Mouse (Mus musculus) forebrain, embryonic 10.5 days (tissue): ENCODE data around the gene Gm37240. TPM values are rescaled to one million over a fixed set of nuclear protein-coding genes. Genes with fewer than 3 reads are reported as not detected.

Source experiments
- DNase-seq: peaks from one replicate; pipeline ENCODE4 v3.0.0-alpha.2; 2017; ENCODE audit warnings: low spot score; ENCODE audit errors: extremely low spot score
- H3K27ac ChIP-seq: fragments of 300-500 bp; sonication (generic); 2 replicates; pipeline ENCODE4 v1.5.1; 2016; ENCODE audit warnings: mild to moderate bottlenecking
- H3K27me3 ChIP-seq: fragments of 300-500 bp; sonication (generic); 2 replicates; pipeline ENCODE4 v1.6.1; 2016; ENCODE audit warnings: mild to moderate bottlenecking; ENCODE audit not compliant: poor library complexity, severe bottlenecking
- H3K36me3 ChIP-seq: fragments of 300-500 bp; sonication (generic); replicated peaks from 2 replicates; pipeline ENCODE4 v1.6.1; 2016; ENCODE audit warnings: mild to moderate bottlenecking, moderate library complexity
- H3K4me1 ChIP-seq: fragments of 300-500 bp; sonication (generic); 2 replicates; pipeline ENCODE4 v1.6.1; 2016
- H3K4me3 ChIP-seq: fragments of 300-500 bp; sonication (generic); 2 replicates; pipeline ENCODE4 v1.5.1; 2016; ENCODE audit warnings: mild to moderate bottlenecking, moderate library complexity
- H3K9me3 ChIP-seq: fragments of 300-500 bp; sonication (generic); 2 replicates; pipeline ENCODE4 v1.6.1; 2016; ENCODE audit warnings: mild to moderate bottlenecking, moderate library complexity
- WGBS: fragments of 180-500 bp; shearing (Covaris S2); methylation state at CpG from one replicate; pipeline ENCODE4 v1.1.7; 2016; 5-methylcytosine and 5-hydroxymethylcytosine counted together
- polyA plus RNA-seq: library from polyadenylated mRNA; unstranded; fragments of >200 nt; fragmentation: Nextera tagmentation; extraction: Ambion mirVana; gene quantifications from 2 replicates; pipeline ENCODE4 v1.2.1, GENCODE M21; 2016

Gene Gm37240
- polyA plus RNA-seq, 1 experiment from 2014 or later = 0.77 TPM

DNA sequence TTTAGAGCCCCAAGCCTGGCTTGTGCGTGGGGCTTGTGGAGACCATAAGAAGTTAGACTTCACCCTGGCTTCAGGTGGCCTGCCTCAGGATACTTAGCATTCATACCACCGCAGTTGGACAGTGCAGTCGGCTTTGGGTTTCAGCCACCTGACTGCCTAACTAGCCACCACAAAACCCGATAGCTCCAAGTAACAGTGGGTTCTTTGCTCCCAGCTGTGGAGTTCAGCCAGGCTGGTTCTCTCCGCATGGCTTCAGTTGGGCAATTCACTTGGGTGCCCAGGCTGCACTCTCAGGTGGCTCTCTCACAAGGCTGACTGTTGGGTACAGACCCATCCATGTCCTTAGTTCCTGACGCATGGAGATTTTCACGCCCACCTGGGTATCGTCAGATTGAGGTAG is 1177.4 kb downstream of the Gm37240 start:
- WGBS = 94% methylated on average over 8 of the region's 8 CpGs
- Histone ChIP-seq H3K27me3 (no peaks in the 10 kb centered on the region), H3K9me3 (peaks cover 4% of the 10 kb centered on the region; the same call in 1 of the 2 replicates), H3K4me3 (no peak overlapping the region), H3K27ac (no peak overlapping the region), H3K4me1 (no peaks in the 10 kb centered on the region), H3K36me3 (no peaks in the 10 kb centered on the region)
- DNase-seq = no peak

DNA sequence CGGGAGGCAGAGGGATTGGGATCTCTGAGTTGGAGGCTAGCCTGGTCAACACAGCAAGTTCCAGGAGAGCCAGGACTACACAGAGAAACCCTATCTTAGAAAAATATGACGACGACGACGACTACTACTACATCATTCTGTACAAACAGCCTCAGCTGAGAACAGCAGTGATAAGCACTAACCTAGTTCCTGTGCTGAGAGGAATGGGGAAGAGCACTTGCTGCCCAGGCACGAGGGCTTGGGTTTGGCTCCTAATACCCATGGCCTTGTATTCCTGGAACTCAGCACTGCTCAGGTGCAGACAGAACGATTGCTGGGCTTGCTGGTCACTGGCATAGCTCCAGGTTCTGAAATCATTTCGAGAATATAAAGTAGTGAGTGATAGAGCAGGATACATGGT is 1178.2 kb downstream of the Gm37240 start:
- Histone ChIP-seq H3K9me3 (peaks cover 4% of the 10 kb centered on the region; the same call in 1 of the 2 replicates), H3K4me3 (no peak overlapping the region), H3K4me1 (no peaks in the 10 kb centered on the region), H3K36me3 (no peaks in the 10 kb centered on the region), H3K27ac (no peak overlapping the region), H3K27me3 (no peaks in the 10 kb centered on the region)
- DNase-seq = no peak
- WGBS = 92% methylated on average over 8 of the region's 8 CpGs

DNA sequence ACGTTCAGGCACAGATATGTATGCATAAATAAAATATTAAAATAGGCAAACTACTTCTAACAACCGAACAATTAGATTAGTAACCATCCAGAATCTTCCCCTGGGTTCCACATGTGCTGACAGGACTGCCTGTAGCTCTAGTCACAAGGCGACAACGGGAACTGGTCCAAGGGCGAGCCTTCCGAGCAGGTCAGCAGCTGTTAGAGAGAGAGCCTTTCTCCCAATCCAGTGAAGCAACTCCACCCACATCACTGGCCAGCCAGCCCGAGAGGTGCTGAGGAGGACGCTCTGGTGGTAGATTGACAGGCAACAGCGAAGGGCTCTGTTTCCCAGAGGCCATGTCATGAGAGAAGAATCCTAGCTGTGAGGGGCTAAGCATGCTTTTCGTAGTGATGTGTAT is 1178.8 kb downstream of the Gm37240 start:
- no peak overlapping the region for H3K4me3 ChIP-seq
- no peak overlapping the region for H3K27ac ChIP-seq
- DNase-seq = no peak
- no peaks in the 10 kb centered on the region for H3K4me1 ChIP-seq
- no peaks in the 10 kb centered on the region for H3K27me3 ChIP-seq
- WGBS = 84% methylated on average over 10 of the region's 10 CpGs
- no peaks in the 10 kb centered on the region for H3K36me3 ChIP-seq
- H3K9me3 ChIP-seq = peaks cover 4% of the 10 kb centered on the region; the same call in 1 of the 2 replicates

DNA sequence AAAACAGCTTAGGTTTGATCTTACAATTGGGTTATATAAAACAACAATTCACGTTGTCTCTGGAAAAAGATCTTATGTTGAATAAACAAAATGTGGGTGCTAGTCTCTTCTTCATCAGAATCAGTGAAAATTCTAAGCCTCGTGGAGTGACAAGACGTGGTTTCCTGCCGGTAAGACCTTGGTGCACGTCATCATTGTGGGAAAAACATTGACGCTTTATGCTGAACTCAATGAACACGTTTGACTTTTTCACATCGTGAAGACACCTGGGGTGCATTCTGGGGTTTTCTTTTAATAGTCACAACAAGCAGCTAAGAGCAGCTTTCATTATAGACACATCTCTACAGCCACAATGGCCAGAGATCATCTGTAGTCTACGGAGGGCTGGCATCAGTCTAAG is 1182.1 kb downstream of the Gm37240 start:
- no peak overlapping the region for H3K4me3 ChIP-seq
- DNase-seq = no peak
- no peak overlapping the region for H3K27ac ChIP-seq
- peaks cover 6% of the 10 kb centered on the region; the same call in 1 of the 2 replicates for H3K4me1 ChIP-seq
- H3K27me3 ChIP-seq = no peaks in the 10 kb centered on the region
- H3K36me3 ChIP-seq = no peaks in the 10 kb centered on the region
- H3K9me3 ChIP-seq = peaks cover 4% of the 10 kb centered on the region; the same call in 1 of the 2 replicates
- 92% methylated on average over 9 of the region's 9 CpGs for WGBS

DNA sequence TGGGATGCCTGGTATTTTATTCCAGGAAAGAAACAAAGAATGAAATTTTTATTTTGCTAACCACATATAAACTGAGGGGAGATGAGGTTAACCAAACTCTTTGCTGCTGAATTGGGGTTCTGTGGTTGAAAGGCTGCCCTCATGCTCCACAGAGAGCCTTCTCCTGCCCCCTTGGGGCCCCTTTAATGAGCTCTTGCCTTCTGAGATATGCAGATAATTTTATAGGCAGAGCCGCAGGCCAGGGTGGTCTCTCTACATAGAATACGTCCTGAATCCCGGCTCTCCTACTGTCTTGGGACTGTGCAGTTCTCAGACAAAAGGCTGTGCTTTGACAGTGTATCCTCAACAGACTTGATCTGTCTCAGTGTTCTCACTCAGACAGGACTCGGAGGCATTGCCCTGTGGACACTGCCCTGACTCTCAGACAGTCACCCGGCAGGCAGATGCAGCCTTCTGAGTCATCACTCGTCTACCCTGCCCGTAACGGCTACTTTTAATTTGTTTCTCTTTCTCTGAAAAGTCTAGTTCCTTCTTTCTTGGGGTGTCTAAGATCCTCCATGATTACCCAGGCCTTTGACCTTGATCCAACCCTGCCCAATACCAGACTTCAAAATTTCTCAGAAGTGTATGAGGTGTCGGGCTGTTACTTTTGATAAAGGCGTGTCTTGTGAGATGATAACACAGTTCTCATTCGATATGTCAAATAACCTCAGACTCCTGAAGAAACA is 1184.1 kb downstream of the Gm37240 start:
- DNase-seq = no peak
- Histone ChIP-seq H3K9me3 (peaks cover 4% of the 10 kb centered on the region; the same call in 1 of the 2 replicates), H3K27me3 (no peaks in the 10 kb centered on the region), H3K36me3 (no peaks in the 10 kb centered on the region), H3K27ac (no peak overlapping the region), H3K4me3 (no peak overlapping the region), H3K4me1 (peaks cover 6% of the 10 kb centered on the region; the same call in 1 of the 2 replicates)
- WGBS = 90% methylated on average over 11 of the region's 11 CpGs

DNA sequence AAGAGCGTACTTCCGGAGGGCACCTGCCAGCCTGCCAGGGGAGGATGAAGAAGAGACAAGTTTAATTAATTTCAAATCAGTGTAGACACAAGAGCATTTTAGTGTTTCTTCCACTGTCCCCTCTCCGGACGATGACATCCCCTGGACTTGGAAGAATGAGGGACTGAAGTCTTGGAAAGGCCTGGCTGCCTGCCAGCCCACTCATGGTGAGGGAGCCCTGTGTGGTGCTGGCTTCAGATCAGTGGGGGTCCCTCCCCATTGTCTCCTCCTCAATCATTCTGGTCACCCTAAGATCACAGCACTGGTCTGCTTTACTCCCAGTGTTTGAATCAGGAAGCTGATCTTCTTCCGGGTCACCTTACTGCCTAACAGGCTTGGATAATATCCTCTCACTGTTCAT is 1185.4 kb downstream of the Gm37240 start:
- Histone ChIP-seq H3K4me1 (peaks cover 6% of the 10 kb centered on the region; the same call in 1 of the 2 replicates), H3K9me3 (peaks cover 2% of the 10 kb centered on the region; the same call in 1 of the 2 replicates), H3K27ac (no peak overlapping the region), H3K27me3 (no peaks in the 10 kb centered on the region), H3K4me3 (no peak overlapping the region), H3K36me3 (no peaks in the 10 kb centered on the region)
- 88% methylated on average over 5 of the region's 5 CpGs for WGBS
- no peak for DNase-seq

DNA sequence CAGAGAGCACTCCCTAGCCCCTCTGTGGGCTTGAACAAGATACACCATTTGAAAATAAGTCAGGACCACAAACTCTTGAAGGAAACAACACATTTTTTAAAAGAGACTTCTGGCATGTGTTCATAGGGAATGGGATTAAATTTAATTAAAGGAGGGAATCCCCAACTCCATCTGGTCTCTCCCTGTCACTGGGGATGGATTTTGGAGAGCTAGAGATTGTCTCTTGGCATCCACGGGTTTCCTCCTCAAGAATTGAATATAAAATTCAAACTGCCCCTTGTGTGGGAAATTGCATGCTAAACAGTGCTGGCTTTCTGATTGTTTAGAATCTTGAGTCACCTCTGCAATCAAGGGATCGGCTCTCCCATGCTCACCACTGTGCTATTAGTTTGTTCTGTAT is 1185.8 kb downstream of the Gm37240 start:
- 84% methylated on average over 2 of the region's 2 CpGs for WGBS

DNA sequence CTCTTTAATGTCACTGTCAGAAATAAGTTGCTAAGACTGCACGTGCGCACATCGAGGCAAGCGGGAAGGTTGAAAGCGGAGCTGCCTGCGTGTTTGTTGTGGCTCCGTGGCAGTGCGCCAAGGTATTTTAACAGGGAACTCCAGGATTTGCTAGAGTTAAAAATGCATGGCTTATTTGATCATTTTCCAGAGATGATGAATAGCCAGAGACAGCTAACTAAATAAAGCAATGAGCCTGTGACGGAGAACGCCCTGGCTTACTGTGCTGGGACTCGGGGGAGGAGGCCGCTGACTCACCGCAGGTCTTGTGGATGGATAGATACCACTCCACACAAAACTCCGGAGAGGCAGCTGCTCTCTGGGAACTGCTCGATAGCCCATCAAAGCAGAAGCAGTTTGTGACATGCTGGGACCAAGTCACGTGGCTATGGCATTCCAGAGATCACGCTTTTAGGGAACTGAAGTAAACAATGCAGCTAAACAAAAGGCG is 1190.8 kb downstream of the Gm37240 start:
- WGBS = 66% methylated on average over 18 of the region's 18 CpGs
- H3K27ac ChIP-seq = no peak overlapping the region
- H3K4me3 ChIP-seq = no peak overlapping the region
- H3K4me1 ChIP-seq = peaks cover 10% of the 10 kb centered on the region
- H3K36me3 ChIP-seq = no peaks in the 10 kb centered on the region
- H3K9me3 ChIP-seq = no peaks in the 10 kb centered on the region
- no peak for DNase-seq
- no peaks in the 10 kb centered on the region for H3K27me3 ChIP-seq

More for the DNA sequence above, 1185.8 kb downstream of the Gm37240 start:
- Histone ChIP-seq H3K9me3 (no peaks in the 10 kb centered on the region), H3K36me3 (no peaks in the 10 kb centered on the region), H3K4me1 (peaks cover 11% of the 10 kb centered on the region), H3K27ac (no peak overlapping the region), H3K4me3 (no peak overlapping the region), H3K27me3 (no peaks in the 10 kb centered on the region)
- DNase-seq = no peak

DNA sequence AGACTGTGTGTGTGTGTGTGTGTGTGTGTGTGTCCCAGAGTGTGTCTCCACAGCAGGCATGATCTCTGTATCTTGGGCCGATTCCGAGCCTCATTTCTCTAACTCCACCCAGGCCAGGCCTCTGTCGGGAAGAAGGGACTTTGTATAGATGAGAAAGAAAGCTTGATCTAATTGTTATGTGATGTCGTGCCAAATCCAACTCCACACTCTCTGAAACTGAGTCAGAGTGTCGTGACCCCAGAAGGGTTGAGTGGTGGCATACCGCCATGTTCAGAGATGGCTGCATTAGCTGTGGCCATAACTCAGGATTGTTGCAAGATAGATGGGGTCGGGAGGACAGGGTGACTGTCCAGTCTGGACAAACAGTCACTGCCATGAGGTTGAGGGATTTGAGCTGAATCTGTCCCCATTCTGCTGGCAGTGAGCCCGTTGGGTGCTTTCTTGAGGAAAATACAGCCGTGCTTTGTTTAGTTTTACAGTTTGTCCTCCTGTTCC is 1191.4 kb downstream of the Gm37240 start:
- Histone ChIP-seq H3K27ac (no peak overlapping the region), H3K9me3 (no peaks in the 10 kb centered on the region), H3K36me3 (no peaks in the 10 kb centered on the region), H3K4me1 (peaks cover 10% of the 10 kb centered on the region), H3K4me3 (no peak overlapping the region), H3K27me3 (no peaks in the 10 kb centered on the region)
- DNase-seq = no peak
- WGBS = 89% methylated on average over 9 of the region's 9 CpGs

DNA sequence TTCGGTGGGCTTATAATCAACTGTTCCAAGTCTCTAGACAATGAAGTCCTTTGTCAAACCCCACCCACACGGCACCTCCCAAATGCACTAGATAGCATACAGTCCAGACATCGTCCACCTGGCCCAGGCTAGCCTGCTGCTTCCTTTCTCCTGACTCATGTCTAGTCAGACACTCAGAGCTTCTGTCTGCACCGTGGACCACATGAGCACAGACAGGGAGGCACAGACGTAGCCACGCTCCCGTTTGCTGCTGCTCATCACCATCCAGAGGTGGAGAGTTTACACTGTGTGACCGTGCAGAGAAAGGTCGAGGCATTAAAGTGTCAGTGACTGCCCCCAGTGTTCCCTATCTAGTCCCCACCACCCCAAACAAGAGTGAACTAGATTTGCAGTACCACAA is 1191.9 kb downstream of the Gm37240 start:
- no peak for DNase-seq
- Histone ChIP-seq H3K4me3 (no peak overlapping the region), H3K36me3 (no peaks in the 10 kb centered on the region), H3K4me1 (peaks cover 10% of the 10 kb centered on the region), H3K27me3 (no peaks in the 10 kb centered on the region), H3K9me3 (no peaks in the 10 kb centered on the region), H3K27ac (no peak overlapping the region)
- 74% methylated on average over 9 of the region's 9 CpGs for WGBS

DNA sequence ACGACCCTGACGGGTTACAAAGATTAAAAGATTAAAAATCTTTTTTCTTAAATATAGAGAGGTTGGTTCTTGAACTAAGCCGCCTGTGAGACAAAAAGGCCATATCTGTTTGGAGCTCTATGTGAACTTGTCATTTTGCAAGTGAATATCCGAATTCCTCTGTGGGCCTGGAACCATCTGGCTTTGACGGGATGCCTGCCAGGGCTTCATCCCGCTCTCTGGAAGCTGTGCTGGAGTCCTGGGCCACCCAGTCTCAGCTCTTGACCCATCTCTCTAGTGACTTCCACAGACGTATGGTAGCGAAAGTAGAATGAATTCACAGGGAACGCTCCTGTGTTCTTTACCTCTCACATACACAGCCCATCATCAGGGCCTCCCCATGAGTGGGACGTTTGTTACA is 1193.4 kb downstream of the Gm37240 start:
- Histone ChIP-seq H3K27me3 (no peaks in the 10 kb centered on the region), H3K4me3 (no peak overlapping the region), H3K9me3 (no peaks in the 10 kb centered on the region), H3K36me3 (no peaks in the 10 kb centered on the region), H3K27ac (no peak overlapping the region), H3K4me1 (peaks cover 19% of the 10 kb centered on the region)
- no peak for DNase-seq
- 77% methylated on average over 10 of the region's 10 CpGs for WGBS

DNA sequence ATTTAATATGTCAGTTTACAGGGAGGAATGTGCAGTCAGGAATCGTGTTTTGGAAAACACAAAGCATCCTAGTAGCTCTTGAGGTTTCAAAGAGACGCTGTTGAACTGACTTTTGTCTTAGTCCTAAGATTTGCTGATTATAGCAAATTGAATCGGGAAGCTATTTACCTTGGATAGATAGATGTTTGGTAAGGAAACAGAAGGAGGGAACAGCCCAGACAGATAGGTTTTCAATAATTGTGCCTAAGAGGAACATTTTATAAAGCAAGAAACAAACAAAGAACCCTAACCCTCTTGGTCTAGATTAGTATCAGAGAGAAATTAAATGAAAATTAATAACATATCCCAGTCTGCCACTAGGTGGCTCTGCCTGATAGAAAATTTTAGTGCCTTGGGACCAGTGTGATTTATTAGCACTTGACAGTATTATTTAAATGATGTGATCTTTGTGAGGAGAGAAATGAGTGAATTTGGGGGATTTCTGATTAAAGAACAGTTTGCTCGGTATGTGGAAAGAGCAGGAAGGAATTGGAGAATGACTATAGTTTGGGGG is 1194.6 kb downstream of the Gm37240 start:
- H3K9me3 ChIP-seq = no peaks in the 10 kb centered on the region
- 72% methylated on average over 4 of the region's 4 CpGs for WGBS
- H3K4me3 ChIP-seq = no peak overlapping the region
- no peak for DNase-seq
- H3K36me3 ChIP-seq = no peaks in the 10 kb centered on the region
- no peak overlapping the region for H3K27ac ChIP-seq
- peaks cover 19% of the 10 kb centered on the region for H3K4me1 ChIP-seq
- H3K27me3 ChIP-seq = 0 out of 2 replicates have a peak, but pooled peaks cover 4% of the 10 kb centered on the region
